Mouse (Mus musculus) olfactory bulb, adult 2 months (tissue): ENCODE measurements around the gene Atf7.

Experiments
- CTCF ChIP-seq: fragments of 200-500 bp; IDR thresholded peaks from 2 replicates; pipeline ENCODE4 v1.5.1; 2012; ENCODE audit warnings: low read depth, mild to moderate bottlenecking, low read length, moderate library complexity; ENCODE audit not compliant: insufficient read depth
- POLR2A ChIP-seq: fragments of 200-500 bp; IDR thresholded peaks from 2 replicates; pipeline ENCODE4 v1.6.1; 2012; ENCODE audit warnings: mild to moderate bottlenecking, low read depth, low read length, moderate library complexity; ENCODE audit not compliant: insufficient read depth

DNA sequence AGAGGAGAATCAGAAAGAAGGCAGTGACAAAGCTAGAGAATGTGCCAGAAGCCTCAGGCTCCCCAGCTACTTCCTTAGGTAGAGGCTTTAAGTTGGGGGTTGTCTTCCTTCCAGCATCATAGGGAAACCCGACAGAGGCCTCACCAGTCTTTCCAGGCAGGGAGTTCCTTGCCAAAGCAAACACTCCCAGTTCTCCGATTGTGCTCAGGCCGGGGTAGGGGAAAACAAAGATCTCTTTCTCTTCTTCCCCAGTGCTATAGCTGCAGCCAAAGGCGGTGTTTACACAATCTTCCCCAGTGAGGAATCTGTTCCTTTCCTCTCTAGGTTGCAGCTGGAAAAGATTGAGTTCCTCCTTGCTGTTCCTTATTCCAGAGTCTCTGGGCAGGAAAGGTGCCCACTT is 31.4 kb upstream of the Atf7 start:
- no peak for TF ChIP-seq POLR2A
- no peak for TF ChIP-seq CTCF
